15 mouse cellular contexts compared by ENCODE assay signal in the genomic region with DNA sequence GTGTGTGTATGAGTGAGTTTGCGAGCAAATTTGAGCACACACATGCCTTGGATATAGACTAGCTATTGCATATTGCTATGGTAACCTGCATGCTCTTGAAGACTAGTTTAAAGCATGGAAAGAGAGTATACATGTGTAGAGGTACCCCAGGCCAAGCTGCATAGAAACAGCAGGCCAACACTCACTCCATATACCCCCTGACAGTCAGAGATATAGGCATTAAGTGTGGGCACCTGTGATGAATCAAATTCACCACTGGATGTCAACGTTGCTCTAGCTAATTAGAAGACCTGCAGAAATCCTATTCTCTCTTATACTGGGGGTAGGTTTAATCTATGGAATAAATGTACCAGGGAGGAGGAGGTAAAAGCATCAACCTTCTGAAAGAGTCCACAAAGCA.
DNase-seq lines count a peak whose midpoint lies in the region; ATAC-seq and TF ChIP-seq lines count a peak whose summit lies in the region.
"Had no signal": no experiment of that assay in that cellular context is flagged by ENCODE, and none has a peak within 500 bp of the region (broad histone marks: within the 10 kb centered on the region; RNA-seq: fewer than 3 reads in every experiment).

No protein-coding gene starts in this region.

- TF ChIP-seq CTCF in cerebellum, adult 2 months (IDR thresholded peaks at IDR 0.05; ENCODE audit: borderline replicate concordance, insufficient read depth, low read depth, low read length), result peak; percentile 48; the same call in 1 of the 2 replicates
- peak; percentile 63 for TF ChIP-seq CTCF in hindbrain, postnatal 0 days (IDR thresholded peaks at IDR 0.05; ENCODE audit: low read depth)
- peak; percentile 43 for TF ChIP-seq CTCF in stomach, postnatal 0 days (IDR thresholded peaks at IDR 0.05; ENCODE audit: low read depth)

- no peaks in the 10 kb centered on the region for H3K9me3 ChIP-seq in hindbrain, postnatal 0 days (ENCODE audit: low read length)
- no peaks in the 10 kb centered on the region for H3K9me3 ChIP-seq in hindbrain, embryonic 11.5 days (ENCODE audit: control insufficient read depth, low read length)
- H3K9me3 ChIP-seq in neural tube, embryonic 13.5 days, result no peaks in the 10 kb centered on the region
- H3K9me3 ChIP-seq in stomach, postnatal 0 days (ENCODE audit: control insufficient read depth, low read length), result no peaks in the 10 kb centered on the region
- H3K9me3 ChIP-seq: limb, embryonic 12.5 days; megakaryocyte, embryonic 14.5 days; neural tube, embryonic 12.5 days had no signal

- no peak overlapping the region for H3K4me2 ChIP-seq in hindbrain, postnatal 0 days (ENCODE audit: low read depth, low read length)
- H3K4me2 ChIP-seq in hindbrain, embryonic 11.5 days (replicated peaks; ENCODE audit: low read depth, low read length), result no peak overlapping the region
- H3K4me2 ChIP-seq in neural tube, embryonic 13.5 days, result no peak overlapping the region
- no peak overlapping the region for H3K4me2 ChIP-seq in stomach, postnatal 0 days (replicated peaks; ENCODE audit: low read depth)
- H3K4me2 ChIP-seq: heart, embryonic 11.5 days; limb, embryonic 12.5 days; neural tube, embryonic 12.5 days had no signal

- H3K27ac ChIP-seq in cerebellum, adult 2 months (ENCODE audit: insufficient read depth, low read length), result no peak overlapping the region
- H3K27ac ChIP-seq in hindbrain, postnatal 0 days, result no peak overlapping the region
- H3K27ac ChIP-seq in hindbrain, embryonic 11.5 days (ENCODE audit: low read depth, low read length), result no peak overlapping the region
- no peak overlapping the region for H3K27ac ChIP-seq in neural tube, embryonic 13.5 days (replicated peaks)
- no peak overlapping the region for H3K27ac ChIP-seq in stomach, postnatal 0 days (replicated peaks)
- H3K27ac ChIP-seq: limb, embryonic 12.5 days; neural tube, embryonic 12.5 days had no signal

- no peaks in the 10 kb centered on the region for H3K4me1 ChIP-seq in cerebellum, adult 2 months (ENCODE audit: control insufficient read depth, insufficient read depth, low read length)
- 0 out of 2 replicates have a peak, but pooled peaks cover 5% of the 10 kb centered on the region for H3K4me1 ChIP-seq in hindbrain, postnatal 0 days (ENCODE audit: insufficient read depth, low read length)
- no peaks in the 10 kb centered on the region; the same call in 1 of the 2 replicates for H3K4me1 ChIP-seq in hindbrain, embryonic 11.5 days (replicated peaks; ENCODE audit: control insufficient read depth, insufficient read depth, low read length)
- H3K4me1 ChIP-seq in neural tube, embryonic 13.5 days (replicated peaks), result peaks cover 21% of the 10 kb centered on the region
- H3K4me1 ChIP-seq in stomach, postnatal 0 days (replicated peaks; ENCODE audit: control insufficient read depth, insufficient read depth), result no peaks in the 10 kb centered on the region
- H3K4me1 ChIP-seq: megakaryocyte, embryonic 14.5 days had no signal

- TF ChIP-seq EP300 in stomach, postnatal 0 days (optimal IDR thresholded peaks at IDR 0.05), result no peak

- no peak overlapping the region for H3K9ac ChIP-seq in hindbrain, postnatal 0 days (replicated peaks; ENCODE audit: low read length)
- H3K9ac ChIP-seq in hindbrain, embryonic 11.5 days (ENCODE audit: low read depth, low read length), result no peak overlapping the region
- no peak overlapping the region for H3K9ac ChIP-seq in neural tube, embryonic 13.5 days
- no peak overlapping the region for H3K9ac ChIP-seq in stomach, postnatal 0 days (ENCODE audit: low read length)
- H3K9ac ChIP-seq: limb, embryonic 12.5 days; neural tube, embryonic 12.5 days had no signal

- WGBS in cerebellum, adult 2 months, result 75% methylated on average over 2 of the region's 2 CpGs
- WGBS in hindbrain, postnatal 0 days, result 64% methylated on average over 2 of the region's 2 CpGs
- 67% methylated on average over 2 of the region's 2 CpGs for WGBS in hindbrain, embryonic 11.5 days
- 69% methylated on average over 2 of the region's 2 CpGs for WGBS in neural tube, embryonic 13.5 days
- 57% methylated on average over 2 of the region's 2 CpGs for WGBS in stomach, postnatal 0 days

- no peaks in the 10 kb centered on the region for H3K36me3 ChIP-seq in hindbrain, postnatal 0 days (ENCODE audit: insufficient read depth, low read length)
- no peaks in the 10 kb centered on the region for H3K36me3 ChIP-seq in hindbrain, embryonic 11.5 days (ENCODE audit: control insufficient read depth, insufficient read depth, low read length)
- H3K36me3 ChIP-seq in neural tube, embryonic 13.5 days, result no peaks in the 10 kb centered on the region
- H3K36me3 ChIP-seq in stomach, postnatal 0 days (ENCODE audit: control insufficient read depth, insufficient read depth, low read length), result no peaks in the 10 kb centered on the region
- H3K36me3 ChIP-seq: limb, embryonic 12.5 days; neural tube, embryonic 12.5 days had no signal

- peak; percentile 45; the same call in 1 of the 2 replicates for ATAC-seq in hindbrain, postnatal 0 days
- ATAC-seq in hindbrain, embryonic 11.5 days (ENCODE audit: low FRiP score), result no peak
- peak; percentile 44 for ATAC-seq in neural tube, embryonic 13.5 days (ENCODE audit: low read depth)
- ATAC-seq in stomach, postnatal 0 days (ENCODE audit: low FRiP score, low TSS enrichment), result no peak

- H3K27me3 ChIP-seq in cerebellum, adult 2 months (ENCODE audit: control insufficient read depth, insufficient read depth, low read length), result no peaks in the 10 kb centered on the region
- no peaks in the 10 kb centered on the region for H3K27me3 ChIP-seq in hindbrain, postnatal 0 days (ENCODE audit: insufficient read depth, low read length)
- no peaks in the 10 kb centered on the region for H3K27me3 ChIP-seq in hindbrain, embryonic 11.5 days (ENCODE audit: control insufficient read depth, insufficient read depth, low read length)
- no peaks in the 10 kb centered on the region for H3K27me3 ChIP-seq in neural tube, embryonic 13.5 days
- H3K27me3 ChIP-seq in stomach, postnatal 0 days (ENCODE audit: control insufficient read depth, insufficient read depth, low read length), result no peaks in the 10 kb centered on the region
- H3K27me3 ChIP-seq: limb, embryonic 12.5 days; megakaryocyte, embryonic 14.5 days; neural tube, embryonic 12.5 days had no signal

- TF ChIP-seq POLR2A in cerebellum, adult 2 months (IDR thresholded peaks at IDR 0.05; ENCODE audit: borderline replicate concordance, insufficient read depth, low read length), result no peak

- H3K4me3 ChIP-seq in cerebellum, adult 2 months (replicated peaks; ENCODE audit: insufficient read depth, low read depth, low read length), result no peak overlapping the region
- H3K4me3 ChIP-seq in hindbrain, postnatal 0 days (ENCODE audit: low read length), result no peak overlapping the region
- no peak overlapping the region for H3K4me3 ChIP-seq in hindbrain, embryonic 11.5 days (ENCODE audit: low read depth, low read length)
- no peak overlapping the region for H3K4me3 ChIP-seq in neural tube, embryonic 13.5 days
- no peak overlapping the region for H3K4me3 ChIP-seq in stomach, postnatal 0 days (ENCODE audit: low read depth, low read length)
- H3K4me3 ChIP-seq: limb, embryonic 12.5 days; megakaryocyte, embryonic 14.5 days; neural tube, embryonic 12.5 days had no signal

- peak; percentile 26 to 55 for DNase-seq in cerebellum, adult 2 months
- no peak for DNase-seq in cerebellum, postnatal 4 days (ENCODE audit: low spot score in 2 of 2)
- peak; percentile 68 for DNase-seq in hindbrain, postnatal 0 days (ENCODE audit: low spot score)
- DNase-seq in hindbrain, embryonic 11.5 days (ENCODE audit: low spot score), result no peak
- no peak for DNase-seq in neural tube, embryonic 10.5 days (ENCODE audit: extremely low spot score, low spot score)
- DNase-seq in stomach, postnatal 0 days (ENCODE audit: low spot score), result no peak
- DNase-seq in gastrocnemius, adult 8-10 months (ENCODE audit: low spot score in 2 of 2), result no peak
- DNase-seq: adrenal gland, postnatal 25 days; right cerebral cortex, postnatal 25 days; thymus, postnatal 14 days had no signal

Comparison
In these comparisons a context has a peak if more than half of its experiments do, and no peak if none do; other contexts are left out.
1. DNase-seq: peak in cerebellum, adult 2 months (2 of 2) and hindbrain, postnatal 0 days (single experiment); none in cerebellum, postnatal 4 days (0 of 2), hindbrain, embryonic 11.5 days (single experiment), neural tube, embryonic 10.5 days (single experiment), stomach, postnatal 0 days (single experiment) and gastrocnemius, adult 8-10 months (0 of 2).
2. ATAC-seq: peak in hindbrain, postnatal 0 days (single experiment) and neural tube, embryonic 13.5 days (single experiment); none in hindbrain, embryonic 11.5 days (single experiment) and stomach, postnatal 0 days (single experiment).
3. Peak in every context shown above with its lines, with median percentiles within 50 percentile points of each other: CTCF ChIP-seq.